In the genomic region with DNA sequence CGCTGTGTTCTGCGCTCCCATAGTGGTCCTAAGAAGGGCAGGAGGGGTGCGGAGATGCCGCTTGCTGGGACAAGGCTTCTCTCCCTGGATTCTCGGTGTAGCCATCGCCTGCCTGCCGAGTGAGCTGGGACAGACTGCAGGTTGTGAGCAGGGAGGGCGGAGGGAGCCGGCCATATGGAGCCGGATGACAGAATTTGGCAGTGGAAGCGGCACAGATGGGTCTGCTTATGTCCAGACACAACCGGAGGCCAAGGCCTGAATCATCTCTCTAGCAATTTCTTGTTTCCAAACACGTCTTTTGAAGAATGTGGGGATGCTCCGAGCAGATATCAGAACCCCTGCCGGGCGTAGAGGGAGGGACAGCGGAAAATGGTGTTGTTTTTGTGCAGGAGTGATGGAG, we compare ENCODE assay signal across 7 mouse cellular contexts. TPM values are rescaled to one million over a fixed set of nuclear protein-coding genes. Genes with fewer than 3 reads are reported as not detected.
DNase-seq lines count a peak whose midpoint lies in the region; ATAC-seq and TF ChIP-seq lines count a peak whose summit lies in the region.

No protein-coding gene starts in this region.

- intact Hi-C loops in left cerebral cortex, adult 2 months (cut with DNase I) = loop anchor here (1.0 kb wide), 1 partner anchor 57 kb away; no protein-coding TSS in a partner anchor

- no peaks in the 10 kb centered on the region for H3K27me3 ChIP-seq in neural tube, embryonic 14.5 days (ENCODE audit: control insufficient read depth, insufficient read depth, low read length)
- peaks cover 4% of the 10 kb centered on the region; the same call in 1 of the 2 replicates for H3K27me3 ChIP-seq in kidney, embryonic 15.5 days

- no peak for ATAC-seq in neural tube, embryonic 14.5 days (ENCODE audit: low read depth)
- no peak for ATAC-seq in CD4-positive, CD25-positive, alpha-beta regulatory T cell, adult 4 months
- ATAC-seq in kidney, embryonic 15.5 days (replicated peaks; ENCODE audit: low FRiP score) = no peak

- H3K4me2 ChIP-seq in neural tube, embryonic 14.5 days (ENCODE audit: low read depth, low read length) = no peak overlapping the region
- H3K4me2 ChIP-seq in kidney, embryonic 15.5 days = no peak overlapping the region

- WGBS in neural tube, embryonic 14.5 days = 64% methylated on average over 17 of the region's 17 CpGs
- WGBS in kidney, embryonic 15.5 days = 66% methylated on average over 17 of the region's 17 CpGs

- no peak overlapping the region for H3K27ac ChIP-seq in left cerebral cortex, adult 2 months
- 0 out of 2 replicates have a peak overlapping the region, but pooled peaks have one; percentile 23 for H3K27ac ChIP-seq in neural tube, embryonic 14.5 days (ENCODE audit: low read depth, low read length)
- H3K27ac ChIP-seq in kidney, embryonic 15.5 days = no peak overlapping the region

- H3K9ac ChIP-seq in neural tube, embryonic 14.5 days (replicated peaks; ENCODE audit: low read depth, low read length) = no peak overlapping the region
- H3K9ac ChIP-seq in kidney, embryonic 15.5 days = no peak overlapping the region

- peaks cover 5% of the 10 kb centered on the region; the same call in 1 of the 2 replicates for H3K4me1 ChIP-seq in neural tube, embryonic 14.5 days (ENCODE audit: control insufficient read depth, insufficient read depth, low read length)
- peaks cover 48% of the 10 kb centered on the region for H3K4me1 ChIP-seq in kidney, embryonic 15.5 days

- H3K9me3 ChIP-seq in neural tube, embryonic 14.5 days (ENCODE audit: control insufficient read depth, low read length) = no peaks in the 10 kb centered on the region
- no peaks in the 10 kb centered on the region for H3K9me3 ChIP-seq in kidney, embryonic 15.5 days (replicated peaks)

- peak; percentile 36 for DNase-seq in Muller cell, postnatal 12 days (ENCODE audit: inconsistent ontology term)
- peak; percentile 96 for DNase-seq in cerebellum, adult 11 months
- DNase-seq in frontal cortex, postnatal 10 days (ENCODE audit: low spot score in 2 of 2) = peak; percentile 61 to 63
- peak; percentile 44 to 79 for DNase-seq in left cerebral cortex, adult 2 months (ENCODE audit: extremely low spot score in 1 of 2, low spot score in 2 of 2)

- no peak overlapping the region for H3K4me3 ChIP-seq in left cerebral cortex, adult 2 months
- no peak overlapping the region for H3K4me3 ChIP-seq in neural tube, embryonic 14.5 days (ENCODE audit: low read depth, low read length)
- no peak overlapping the region for H3K4me3 ChIP-seq in kidney, embryonic 15.5 days (replicated peaks)

- no peaks in the 10 kb centered on the region for H3K36me3 ChIP-seq in neural tube, embryonic 14.5 days (ENCODE audit: control insufficient read depth, insufficient read depth, low read length)
- H3K36me3 ChIP-seq in kidney, embryonic 15.5 days = no peaks in the 10 kb centered on the region

- peak; percentile 17 for TF ChIP-seq CTCF in left cerebral cortex, adult 2 months (IDR thresholded peaks at IDR 0.05)

RNA-seq across cellular contexts. Expression of a gene that starts 42.9 kb away (rescaled TPM):
- total RNA-seq in left cerebral cortex, adult 2 months (2021) = 1 to 10 TPM; 4.9 to 5.2 TPM
- polyA plus RNA-seq in neural tube, embryonic 14.5 days (2014; fragmentation: Nextera tagmentation; extraction: Ambion mirVana) = 9.1 and 10.3 TPM in 2 replicates
- polyA plus RNA-seq in CD4-positive, CD25-positive, alpha-beta regulatory T cell, adult 4 months (2017; shearing (Covaris generic)) = 10 to 100 TPM in 1 of 2 experiments, 1 to 10 TPM in 1; 4.3 to 10.2 TPM
- polyA plus RNA-seq in kidney, embryonic 15.5 days (2015; fragmentation: Nextera tagmentation; extraction: Ambion mirVana) = 10.8 and 11.2 TPM in 2 replicates

Comparison
In these comparisons a context has a peak if more than half of its experiments do, and no peak if none do; other contexts are left out.
1. DNase-seq: peak in every context shown above with its lines; median percentile 96 in cerebellum, adult 11 months; 62 in frontal cortex, postnatal 10 days; 62 in left cerebral cortex, adult 2 months; 36 in Muller cell, postnatal 12 days.